Mouse (Mus musculus) gastrocnemius, adult 8-10 months (tissue): ENCODE results near the gene Ctns. TPM values are rescaled to one million over a fixed set of nuclear protein-coding genes. Genes with fewer than 3 reads are reported as not detected.

Source experiments
- DNase-seq, 2 experiments: peaks; one replicate each; pipeline ENCODE4 v3.0.0; 2022; ENCODE audit warnings: low spot score in 2 of 2
- total RNA-seq, 4 experiments: library from RNA; stranded (reverse); gene quantifications; 2 replicates each; pipeline ENCODE4 v1.2.4; 2022

Ctns gene
- total RNA-seq, 4 experiments from 2014 or later, result 3.3 to 4.3 (median 4.1) TPM

- DNase-seq, result peak; percentile 34 to 57
These were observed 52.5 kb downstream of the Ctns start for GRCm38 (mm10) chr11:73146026-73146974.

- peak in 1 of 2 experiments; percentile 13 for DNase-seq
These were observed 54.6 kb downstream of the Ctns start for GRCm38 (mm10) chr11:73144261-73144681.

- peak; percentile 80 to 83 for DNase-seq
These were observed 61.0 kb downstream of the Ctns start, which contains the start of gene Haspin for GRCm38 (mm10) chr11:73137591-73138501. Gene Haspin (minus strand): TSS chr11:73138294.

- no peak for DNase-seq
These were observed 61.7 kb downstream of the Ctns start for GRCm38 (mm10) chr11:73137116-73137515.

- no peak for DNase-seq
These were observed 62.3 kb downstream of the Ctns start for GRCm38 (mm10) chr11:73136587-73136986.

- no peak for DNase-seq
These were observed 64.6 kb downstream of the Ctns start for GRCm38 (mm10) chr11:73134222-73134621.

Other genes starting within 250 kb of the Ctns start
- gene Atp2a3, start 237.9 kb downstream of the Ctns start, total RNA-seq, result 1 to 10 TPM; 3.4 to 6.6 (median 4.9) TPM
- gene P2rx1, start 199.9 kb downstream of the Ctns start, total RNA-seq, result under 1 TPM; 0.24 to 0.52 (median 0.34) TPM
- gene Camkk1, start 180.0 kb downstream of the Ctns start, total RNA-seq, result under 1 TPM; 0.22 to 0.32 (median 0.28) TPM
- 1 to 10 TPM; 2.3 to 3.3 (median 2.9) TPM for gene Ncbp3, start 151.3 kb downstream of the Ctns start, total RNA-seq
- under 1 TPM in 3 of 4 experiments, not detected in 1; 0.08 to 0.10 (median 0.09) TPM for gene Itgae, start 108.5 kb downstream of the Ctns start, total RNA-seq
- gene Haspin, start 60.7 kb downstream of the Ctns start, total RNA-seq, result not detected
- 1 to 10 TPM; 6.4 to 9.5 (median 7.0) TPM for gene P2rx5, start 38.6 kb downstream of the Ctns start, total RNA-seq
- gene Emc6, start 22.0 kb downstream of the Ctns start, total RNA-seq, result 10 to 100 TPM; 80.9 to 89.6 (median 84.1) TPM
- gene Tax1bp3, start 22.0 kb downstream of the Ctns start, total RNA-seq, result 1 to 10 TPM; 4.9 to 9.2 (median 7.2) TPM
- 1 to 10 TPM in 1 of 4 experiments, under 1 TPM in 3; 0.29 to 1.1 (median 0.71) TPM for gene Shpk, start 418 bp upstream of the Ctns start, total RNA-seq
- gene Trpv1, start 35.2 kb upstream of the Ctns start, total RNA-seq, result under 1 TPM; 0.08 to 0.12 (median 0.10) TPM
- gene Trpv3, start 68.3 kb upstream of the Ctns start, total RNA-seq, result not detected
- 1 to 10 TPM; 3.0 to 7.3 (median 4.5) TPM for gene Aspa, start 130.6 kb upstream of the Ctns start, total RNA-seq
- not detected for gene Gm49340, start 130.7 kb upstream of the Ctns start, total RNA-seq
- not detected for gene Spata22, start 130.7 kb upstream of the Ctns start, total RNA-seq
- gene Olfr20, start 151.7 kb upstream of the Ctns start, total RNA-seq, result not detected
- gene Olfr376, start 172.2 kb upstream of the Ctns start, total RNA-seq, result not detected
- not detected for gene Olfr1, start 200.6 kb upstream of the Ctns start, total RNA-seq
- not detected for gene Olfr378, start 229.4 kb upstream of the Ctns start, total RNA-seq